Mouse (Mus musculus) midbrain, embryonic 11.5 days (tissue): ENCODE results near the gene Rrp15. TPM values are rescaled to one million over a fixed set of nuclear protein-coding genes. Genes with fewer than 3 reads are reported as not detected.
"Not testable (repeated sequence)": the region's sequence is repeated elsewhere in the genome, so short reads cannot be mapped to it uniquely, and the experiment has no call there.

Experiments used
- ATAC-seq: fragments of 200-750 bp; cut with Nextera tagmentation; 2 replicates; pipeline ENCODE4 v1.8.0; 2017; ENCODE audit warnings: moderate TSS enrichment, moderate library complexity; ENCODE audit not compliant: low FRiP score
- DNase-seq: peaks from one replicate; pipeline ENCODE4 v3.0.0; 2015; ENCODE audit warnings: low spot score; ENCODE audit errors: missing footprints
- H3K27ac ChIP-seq: fragments of 300-500 bp; sonication (generic); 2 replicates; pipeline ENCODE4 v1.5.1; 2014; ENCODE audit warnings: low read depth, low read length
- H3K27me3 ChIP-seq: fragments of 300-500 bp; sonication (generic); 2 replicates; pipeline ENCODE4 v1.6.1; 2014; ENCODE audit warnings: mild to moderate bottlenecking, low read length, moderate library complexity, mixed read lengths; ENCODE audit not compliant: control insufficient read depth, insufficient read depth
- H3K36me3 ChIP-seq: fragments of 300-500 bp; sonication (generic); 2 replicates; pipeline ENCODE4 v1.6.1; 2014; ENCODE audit warnings: mild to moderate bottlenecking, low read length, moderate library complexity, mixed read lengths; ENCODE audit not compliant: control insufficient read depth, insufficient read depth
- H3K4me1 ChIP-seq: fragments of 300-500 bp; sonication (generic); 2 replicates; pipeline ENCODE4 v1.6.1; 2014; ENCODE audit warnings: low read length; ENCODE audit not compliant: control insufficient read depth, insufficient read depth
- H3K4me2 ChIP-seq: fragments of 300-500 bp; sonication (generic); 2 replicates; pipeline ENCODE4 v1.6.1; 2014; ENCODE audit warnings: mild to moderate bottlenecking, moderate library complexity
- H3K4me3 ChIP-seq: fragments of 300-500 bp; sonication (generic); 2 replicates; pipeline ENCODE4 v1.5.1; 2014; ENCODE audit warnings: low read depth, low read length
- H3K9ac ChIP-seq: fragments of 300-500 bp; sonication (generic); 2 replicates; pipeline ENCODE4 v1.6.1; 2014; ENCODE audit warnings: low read length
- H3K9me3 ChIP-seq: fragments of 300-500 bp; sonication (generic); 2 replicates; pipeline ENCODE4 v1.6.1; 2016; ENCODE audit warnings: low read length; ENCODE audit not compliant: control insufficient read depth
- WGBS: fragments of 180-500 bp; shearing (Covaris S2); extraction: QIAGEN DNeasy Blood & Tissue Kit; methylation state at CpG from one replicate; pipeline ENCODE4 v1.1.7; 2014; 5-methylcytosine and 5-hydroxymethylcytosine counted together
- polyA plus RNA-seq: library from polyadenylated mRNA; unstranded; fragments of >200 nt; fragmentation: Nextera tagmentation; extraction: Ambion mirVana; gene quantifications from 2 replicates; pipeline ENCODE4 v1.2.1, GENCODE M21; 2014

Rrp15 gene
- polyA plus RNA-seq, 1 experiment from 2014 or later: 65.7 TPM

GRCm38 (mm10) chr1:186763451-186763850, 14.3 kb upstream of the Rrp15 start:
- not testable (repeated sequence) for ATAC-seq, H3K4me1 ChIP-seq, H3K9ac ChIP-seq, H3K4me2 ChIP-seq, DNase-seq, H3K27me3 ChIP-seq, H3K27ac ChIP-seq, H3K36me3 ChIP-seq, H3K4me3 ChIP-seq, H3K9me3 ChIP-seq
- 65% methylated on average over 6 of the region's 6 CpGs for WGBS

- Histone ChIP-seq H3K9ac (peak overlapping the region; percentile 87), H3K27me3 (no peaks in the 10 kb centered on the region), H3K36me3 (no peaks in the 10 kb centered on the region), H3K4me1 (peaks cover 12% of the 10 kb centered on the region), H3K9me3 (no peaks in the 10 kb centered on the region), H3K4me2 (peak overlapping the region; percentile 79), H3K27ac (no peak overlapping the region; the same call in 1 of the 2 replicates), H3K4me3 (peak overlapping the region; percentile 56)
- WGBS: 37% methylated on average over 10 of the region's 10 CpGs
- DNase-seq (peak; percentile 84), ATAC-seq (peak; percentile 78)
Measured at GRCm38 (mm10) chr1:186749675-186750283, 621 bp upstream of the Rrp15 start.

DNA sequence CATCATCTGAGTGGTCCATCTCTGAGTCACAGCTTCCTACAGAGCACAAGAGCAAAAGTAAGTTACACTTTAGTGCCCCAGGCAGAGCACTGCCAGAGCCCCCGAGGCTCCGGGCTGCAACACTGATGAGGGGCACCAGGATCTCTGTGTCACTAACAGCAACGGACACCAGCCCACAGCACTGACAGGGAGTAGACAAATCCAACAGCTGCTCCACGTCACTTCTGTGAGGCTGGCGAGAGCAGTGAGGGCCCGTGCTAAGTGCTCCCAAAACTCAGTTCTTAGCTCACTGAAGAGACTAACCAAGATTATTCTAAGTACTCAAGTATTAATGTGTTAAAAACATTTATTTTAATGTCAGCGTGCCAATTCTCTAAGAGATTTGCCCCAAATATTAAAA, 9.3 kb downstream of the Rrp15 start:
- Histone ChIP-seq H3K9me3 (no peaks in the 10 kb centered on the region), H3K4me1 (no peaks in the 10 kb centered on the region), H3K27me3 (no peaks in the 10 kb centered on the region), H3K4me3 (no peak overlapping the region), H3K9ac (no peak overlapping the region), H3K27ac (no peak overlapping the region), H3K36me3 (peaks cover 6% of the 10 kb centered on the region), H3K4me2 (no peak overlapping the region)
- no peak for ATAC-seq
- WGBS: 92% methylated on average over 7 of the region's 7 CpGs
- no peak for DNase-seq

DNA sequence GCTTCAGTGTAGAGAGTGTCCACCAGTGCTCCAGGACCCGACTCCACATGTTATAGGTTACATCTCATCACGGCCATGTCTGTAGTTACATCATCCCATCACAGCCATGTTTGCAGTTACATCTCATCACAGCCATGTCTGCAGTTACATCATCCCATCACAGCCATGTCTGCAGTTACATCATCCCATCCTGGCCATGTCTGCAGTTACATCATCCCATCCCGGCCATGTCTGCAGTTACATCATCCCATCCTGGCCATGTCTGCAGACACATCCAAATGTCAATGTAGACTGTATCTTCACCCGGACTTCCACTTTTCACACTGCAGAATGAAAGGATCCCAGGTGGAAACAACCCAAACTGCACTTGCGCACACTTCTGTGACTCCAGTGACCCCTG, 13.6 kb downstream of the Rrp15 start:
- H3K27me3 ChIP-seq: no peaks in the 10 kb centered on the region
- H3K9me3 ChIP-seq: no peaks in the 10 kb centered on the region
- ATAC-seq: no peak
- H3K4me2 ChIP-seq: no peak overlapping the region
- DNase-seq: no peak
- peaks cover 6% of the 10 kb centered on the region for H3K36me3 ChIP-seq
- H3K4me3 ChIP-seq: no peak overlapping the region
- H3K27ac ChIP-seq: no peak overlapping the region
- H3K4me1 ChIP-seq: no peaks in the 10 kb centered on the region
- WGBS: 96% methylated on average over 5 of the region's 5 CpGs
- no peak overlapping the region for H3K9ac ChIP-seq

DNA sequence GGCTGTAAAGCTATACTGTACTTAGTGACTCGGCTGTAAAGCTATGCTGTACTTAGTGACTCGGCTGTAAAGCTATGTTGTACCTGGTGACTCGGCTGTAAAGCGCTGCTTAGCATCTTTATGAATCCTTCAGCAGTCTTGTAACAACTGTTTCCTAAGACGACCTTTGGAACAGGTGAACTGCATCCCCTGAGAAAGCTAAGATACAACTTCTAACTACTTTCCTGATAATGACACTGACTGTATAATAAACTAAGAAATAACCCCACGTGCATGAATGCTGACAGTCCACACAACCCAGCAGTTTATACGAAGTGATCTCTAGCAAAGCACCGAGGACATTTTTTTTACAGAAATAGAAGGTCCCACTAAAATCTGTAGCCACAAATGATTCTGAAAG, 16.1 kb downstream of the Rrp15 start:
- Histone ChIP-seq H3K4me3 (no peak overlapping the region), H3K9ac (no peak overlapping the region), H3K36me3 (peaks cover 6% of the 10 kb centered on the region), H3K4me1 (no peaks in the 10 kb centered on the region), H3K4me2 (no peak overlapping the region), H3K27ac (no peak overlapping the region), H3K9me3 (no peaks in the 10 kb centered on the region), H3K27me3 (no peaks in the 10 kb centered on the region)
- 96% methylated on average over 8 of the region's 8 CpGs for WGBS
- ATAC-seq: no peak
- DNase-seq: no peak

DNA sequence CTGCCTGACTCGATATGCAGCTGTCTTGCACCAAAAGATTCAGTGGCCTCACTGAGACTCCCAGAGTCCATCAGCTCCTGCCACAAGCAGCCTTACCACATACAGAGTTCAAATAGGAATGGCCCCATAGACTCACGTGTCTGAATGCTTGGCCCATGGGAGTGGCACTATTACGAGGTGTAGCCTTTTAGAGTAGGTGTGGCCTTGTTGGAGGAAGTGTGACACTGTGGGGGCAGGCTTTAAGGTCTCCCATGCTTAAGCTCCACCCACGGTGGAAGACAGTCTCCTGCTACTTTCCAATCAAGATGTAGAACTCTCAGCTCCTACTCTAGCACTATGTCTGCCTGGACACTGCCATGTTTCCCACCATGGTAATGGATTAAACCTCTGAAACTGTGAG, 20.4 kb downstream of the Rrp15 start:
- H3K36me3 ChIP-seq: no peaks in the 10 kb centered on the region; the same call in 1 of the 2 replicates
- no peak for DNase-seq
- no peak for ATAC-seq
- H3K4me3 ChIP-seq: no peak overlapping the region
- H3K9ac ChIP-seq: no peak overlapping the region
- H3K27ac ChIP-seq: no peak overlapping the region
- H3K27me3 ChIP-seq: no peaks in the 10 kb centered on the region
- no peaks in the 10 kb centered on the region for H3K9me3 ChIP-seq
- H3K4me1 ChIP-seq: no peaks in the 10 kb centered on the region
- 79% methylated on average over 4 of the region's 4 CpGs for WGBS
- no peak overlapping the region for H3K4me2 ChIP-seq

GRCm38 (mm10) chr1:186726117-186726516, 23.0 kb downstream of the Rrp15 start:
- H3K27ac ChIP-seq: no peak overlapping the region
- no peaks in the 10 kb centered on the region for H3K4me1 ChIP-seq
- H3K4me3 ChIP-seq: no peak overlapping the region
- ATAC-seq (no peak), DNase-seq (peak; percentile 1)
- no peaks in the 10 kb centered on the region for H3K27me3 ChIP-seq
- no peaks in the 10 kb centered on the region for H3K9me3 ChIP-seq
- no peaks in the 10 kb centered on the region for H3K36me3 ChIP-seq
- WGBS: 88% methylated on average over 7 of the region's 7 CpGs
- no peak overlapping the region for H3K9ac ChIP-seq
- H3K4me2 ChIP-seq: no peak overlapping the region

DNA sequence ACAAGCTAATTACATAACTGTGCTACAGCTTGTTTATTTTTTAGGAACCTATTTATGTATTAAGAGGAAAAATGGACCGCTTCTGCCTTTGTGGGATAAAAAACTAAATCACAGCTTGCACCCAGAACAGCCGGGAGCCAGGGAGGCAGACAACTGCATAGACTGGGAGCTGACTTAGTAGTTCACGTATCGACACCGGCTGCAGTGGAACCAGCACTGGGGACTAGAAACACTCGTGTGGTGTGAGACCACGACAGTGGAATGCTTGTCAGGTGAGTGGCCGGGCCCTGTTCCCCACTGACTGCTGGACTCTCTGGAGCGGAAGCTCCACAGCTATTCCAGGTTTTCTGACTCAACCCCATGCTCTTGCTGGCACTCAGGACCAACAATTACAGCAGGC, 26.9 kb downstream of the Rrp15 start:
- Histone ChIP-seq H3K4me2 (no peak overlapping the region), H3K4me1 (no peaks in the 10 kb centered on the region), H3K9me3 (no peaks in the 10 kb centered on the region), H3K36me3 (no peaks in the 10 kb centered on the region; the same call in 1 of the 2 replicates), H3K4me3 (no peak overlapping the region), H3K9ac (no peak overlapping the region), H3K27me3 (no peaks in the 10 kb centered on the region), H3K27ac (no peak overlapping the region)
- peak; percentile 31; the same call in 1 of the 2 replicates for ATAC-seq
- WGBS: 83% methylated on average over 9 of the region's 9 CpGs
- peak; percentile 84 for DNase-seq

DNA sequence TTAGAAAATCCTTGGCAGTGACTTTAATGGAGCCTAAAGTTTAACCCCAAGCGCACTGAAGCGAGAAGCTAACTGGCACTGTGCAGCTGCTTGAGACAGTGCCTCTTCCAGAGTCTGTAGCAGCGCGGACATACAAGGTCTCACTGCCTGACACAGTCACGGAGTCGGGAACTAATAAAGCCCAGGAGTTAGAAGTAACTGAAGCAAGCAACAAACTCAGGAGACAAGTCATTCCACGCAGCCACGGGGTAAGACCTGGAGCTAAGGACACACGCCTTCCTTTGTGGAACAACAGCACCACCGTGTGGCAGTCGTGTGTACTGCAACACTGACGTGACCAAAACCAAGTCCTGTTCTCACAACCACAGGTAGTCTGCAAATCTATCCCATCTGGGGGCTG, 27.3 kb downstream of the Rrp15 start:
- 40% methylated on average over 12 of the region's 12 CpGs for WGBS
- H3K4me1 ChIP-seq: no peaks in the 10 kb centered on the region
- no peak overlapping the region for H3K4me2 ChIP-seq
- no peaks in the 10 kb centered on the region; the same call in 1 of the 2 replicates for H3K36me3 ChIP-seq
- H3K27ac ChIP-seq: no peak overlapping the region
- ATAC-seq (peak; percentile 82), DNase-seq (peak; percentile 99)
- H3K4me3 ChIP-seq: no peak overlapping the region
- no peaks in the 10 kb centered on the region for H3K9me3 ChIP-seq
- H3K27me3 ChIP-seq: no peaks in the 10 kb centered on the region
- no peak overlapping the region for H3K9ac ChIP-seq
